Mouse (Mus musculus): ENCODE results near the gene Slc35d1. TPM values are rescaled to one million over a fixed set of nuclear protein-coding genes. Genes with fewer than 3 reads are reported as not detected.

Slc35d1 gene
- polyA plus RNA-seq, 2 experiments = 4.4 to 5.5 TPM

DNA sequence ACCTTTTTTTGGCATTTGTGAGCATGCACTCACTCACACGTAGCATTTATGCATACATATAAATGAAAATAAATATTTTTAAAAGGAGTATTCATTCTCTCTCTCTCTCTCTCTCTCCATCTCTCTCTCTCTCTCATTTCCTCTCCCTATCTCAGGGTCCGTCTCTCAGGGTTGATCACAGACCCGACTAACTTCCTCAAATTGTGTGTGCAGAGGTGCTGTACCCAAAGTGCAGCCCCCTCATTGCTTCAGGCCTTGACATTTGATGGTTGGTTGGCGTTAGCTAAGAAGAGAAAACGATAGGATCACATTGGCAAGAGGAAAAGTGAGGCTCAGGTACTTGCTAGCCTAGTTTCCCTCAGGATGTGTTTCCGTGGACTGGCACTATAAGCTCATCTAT lies 6.8 kb upstream of the Slc35d1 start:
- no peak overlapping the region for H3K4me2 ChIP-seq (ENCODE audit: low read depth)
- ATAC-seq (ENCODE audit: insufficient read depth) (no peak), DNase-seq (ENCODE audit: low read depth in 3 of 3, low spot score in 3 of 3) (no peak)
- WGBS (ENCODE audit: insufficient replicate concordance) = 32% methylated on average over 6 of the region's 6 CpGs
- H3K27me3 ChIP-seq (ENCODE audit: control insufficient read depth, insufficient read depth, low read length) = no peaks in the 10 kb centered on the region
- no peak overlapping the region for H3K27ac ChIP-seq
- peaks cover 0 to 4% of the 10 kb centered on the region in 2 experiments; a peak in 2 of 4 replicates for H3K4me1 ChIP-seq (replicated peaks; ENCODE audit: control insufficient read depth in 2 of 2, insufficient read depth in 2 of 2, low read length in 1 of 2)
- no peak overlapping the region for H3K4me3 ChIP-seq (ENCODE audit: insufficient read depth in 1 of 2, low read depth in 2 of 2, low read length in 2 of 2)
- no peaks in the 10 kb centered on the region for H3K36me3 ChIP-seq (replicated peaks; ENCODE audit: control insufficient read depth, insufficient read depth, low read depth)
- no peaks in the 10 kb centered on the region for H3K9me3 ChIP-seq (ENCODE audit: control insufficient read depth, low read length)
- TF ChIP-seq EP300 (IDR thresholded peaks at IDR 0.05; ENCODE audit: low read depth) = no peak
- TF ChIP-seq CTCF (IDR thresholded peaks at IDR 0.05; ENCODE audit: low read depth) = no peak
- H3K9ac ChIP-seq (replicated peaks) = no peak overlapping the region

DNA sequence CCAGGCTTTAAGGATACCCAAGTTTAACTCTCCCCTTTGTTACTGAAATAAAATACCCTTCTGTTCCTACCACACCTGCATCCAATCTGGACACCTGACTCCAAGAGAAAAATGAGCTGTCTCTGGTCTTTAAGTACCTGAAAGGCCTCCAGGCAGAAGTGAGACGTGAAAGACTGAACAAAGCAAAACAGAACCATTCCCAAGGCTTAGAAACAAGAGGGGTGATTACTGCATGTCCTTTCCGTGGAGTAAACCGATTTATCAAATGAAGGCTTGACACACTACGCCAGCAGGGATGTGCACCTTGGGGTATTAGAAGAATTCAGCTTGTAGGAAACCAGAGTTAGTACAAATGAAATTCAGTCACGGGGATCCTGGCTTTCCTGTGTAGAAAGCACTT lies 4.0 kb upstream of the Slc35d1 start:
- H3K4me2 ChIP-seq (ENCODE audit: low read depth) = no peak overlapping the region
- WGBS (ENCODE audit: insufficient replicate concordance) = 66% methylated on average over 5 of the region's 5 CpGs
- H3K4me3 ChIP-seq (ENCODE audit: insufficient read depth in 1 of 2, low read depth in 2 of 2, low read length in 2 of 2) = no peak overlapping the region
- no peaks in the 10 kb centered on the region for H3K36me3 ChIP-seq (replicated peaks; ENCODE audit: control insufficient read depth, insufficient read depth, low read depth)
- ATAC-seq (ENCODE audit: insufficient read depth) (no peak), DNase-seq (ENCODE audit: low read depth in 3 of 3, low spot score in 3 of 3) (no peak)
- H3K9me3 ChIP-seq (ENCODE audit: control insufficient read depth, low read length) = no peaks in the 10 kb centered on the region
- peaks cover 3 to 10% of the 10 kb centered on the region in 2 experiments; a peak in 2 of 4 replicates for H3K4me1 ChIP-seq (replicated peaks; ENCODE audit: control insufficient read depth in 2 of 2, insufficient read depth in 2 of 2, low read length in 1 of 2)
- TF ChIP-seq EP300 (IDR thresholded peaks at IDR 0.05; ENCODE audit: low read depth) = no peak
- no peak overlapping the region for H3K27ac ChIP-seq
- no peaks in the 10 kb centered on the region for H3K27me3 ChIP-seq (ENCODE audit: control insufficient read depth, insufficient read depth, low read length)
- no peak overlapping the region for H3K9ac ChIP-seq (replicated peaks)

DNA sequence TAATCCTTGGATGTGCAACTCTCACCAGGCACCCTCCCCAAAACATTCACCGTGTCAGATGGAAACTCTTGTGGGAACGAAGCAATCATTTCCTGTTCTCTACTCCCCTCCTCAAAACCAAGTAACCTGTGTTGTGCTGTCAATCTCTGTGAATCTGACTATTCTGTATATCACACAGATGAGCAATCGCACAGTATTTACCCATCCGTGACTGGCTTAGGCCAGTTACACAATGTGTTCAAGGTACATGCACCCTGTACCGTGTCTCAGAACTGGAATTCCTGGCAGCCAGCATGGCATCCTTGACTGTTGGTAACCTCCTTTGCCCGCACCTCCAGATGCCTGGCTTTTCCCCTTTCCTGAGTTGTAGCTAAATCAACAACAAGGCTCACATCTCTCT lies 1.1 kb upstream of the Slc35d1 start:
- Histone ChIP-seq H3K4me2 (ENCODE audit: low read depth) (peak overlapping the region; percentile 78; the same call in 1 of the 2 replicates), H3K4me3 (ENCODE audit: insufficient read depth in 1 of 2, low read depth in 2 of 2, low read length in 2 of 2) (no peak overlapping the region), H3K4me1 (replicated peaks; ENCODE audit: control insufficient read depth in 2 of 2, insufficient read depth in 2 of 2, low read length in 1 of 2) (peaks cover 3 to 16% of the 10 kb centered on the region in 2 experiments; a peak in 3 of 4 replicates), H3K27ac (no peak overlapping the region), H3K9ac (replicated peaks) (no peak overlapping the region), H3K27me3 (ENCODE audit: control insufficient read depth, insufficient read depth, low read length) (no peaks in the 10 kb centered on the region), H3K9me3 (ENCODE audit: control insufficient read depth, low read length) (no peaks in the 10 kb centered on the region), H3K36me3 (replicated peaks; ENCODE audit: control insufficient read depth, insufficient read depth, low read depth) (no peaks in the 10 kb centered on the region; the same call in 1 of the 2 replicates)
- ATAC-seq (ENCODE audit: insufficient read depth) (no peak), DNase-seq (ENCODE audit: low read depth in 3 of 3, low spot score in 3 of 3) (no peak)
- TF ChIP-seq CTCF (IDR thresholded peaks at IDR 0.05; ENCODE audit: low read depth) (no peak), EP300 (IDR thresholded peaks at IDR 0.05; ENCODE audit: low read depth) (no peak)
- 70% methylated on average over 6 of the region's 6 CpGs for WGBS (ENCODE audit: insufficient replicate concordance)

DNA sequence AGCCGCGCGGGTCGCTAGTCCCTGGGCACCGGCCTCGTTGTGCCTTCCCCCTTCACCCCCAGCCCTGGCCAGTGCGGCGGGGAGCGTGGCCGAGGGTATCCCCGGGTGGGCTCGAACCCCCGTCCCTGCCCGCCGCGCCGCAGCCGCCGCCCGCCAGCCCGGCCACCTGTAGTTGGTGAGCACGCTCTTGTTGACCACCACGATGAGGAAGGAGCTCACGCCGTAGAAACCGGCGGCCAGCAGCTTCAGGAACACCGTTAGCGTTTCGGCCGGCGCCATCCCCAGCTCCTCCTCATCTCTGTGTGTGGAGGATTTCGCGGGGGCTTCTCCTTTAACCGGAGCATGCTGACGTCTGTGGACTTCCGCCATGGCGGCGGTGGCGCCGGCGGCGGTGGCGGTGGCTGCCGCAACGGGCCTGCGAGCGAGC lies 453 bp downstream of the Slc35d1 start:
- Histone ChIP-seq H3K27ac (peak overlapping the region; percentile 51), H3K4me3 (ENCODE audit: insufficient read depth in 1 of 2, low read depth in 2 of 2, low read length in 2 of 2) (peak overlapping the region; percentile 97 to 99), H3K9ac (replicated peaks) (peak overlapping the region; percentile 96), H3K4me2 (ENCODE audit: low read depth) (peak overlapping the region; percentile 78), H3K27me3 (ENCODE audit: control insufficient read depth, insufficient read depth, low read length) (no peaks in the 10 kb centered on the region), H3K9me3 (ENCODE audit: control insufficient read depth, low read length) (no peaks in the 10 kb centered on the region), H3K4me1 (replicated peaks; ENCODE audit: control insufficient read depth in 2 of 2, insufficient read depth in 2 of 2, low read length in 1 of 2) (peaks cover 3 to 16% of the 10 kb centered on the region in 2 experiments; a peak in 3 of 4 replicates), H3K36me3 (replicated peaks; ENCODE audit: control insufficient read depth, insufficient read depth, low read depth) (no peaks in the 10 kb centered on the region; the same call in 1 of the 2 replicates)
- WGBS (ENCODE audit: insufficient replicate concordance) = 0% methylated on average over 48 of the region's 48 CpGs
- no peak for TF ChIP-seq EP300 (IDR thresholded peaks at IDR 0.05; ENCODE audit: low read depth)
- TF ChIP-seq CTCF (IDR thresholded peaks at IDR 0.05; ENCODE audit: low read depth) = no peak
- ATAC-seq (ENCODE audit: insufficient read depth) (peak; percentile 66), DNase-seq (ENCODE audit: low read depth in 3 of 3, low spot score in 3 of 3) (peak in 1 of 3 experiments; percentile 28)

DNA sequence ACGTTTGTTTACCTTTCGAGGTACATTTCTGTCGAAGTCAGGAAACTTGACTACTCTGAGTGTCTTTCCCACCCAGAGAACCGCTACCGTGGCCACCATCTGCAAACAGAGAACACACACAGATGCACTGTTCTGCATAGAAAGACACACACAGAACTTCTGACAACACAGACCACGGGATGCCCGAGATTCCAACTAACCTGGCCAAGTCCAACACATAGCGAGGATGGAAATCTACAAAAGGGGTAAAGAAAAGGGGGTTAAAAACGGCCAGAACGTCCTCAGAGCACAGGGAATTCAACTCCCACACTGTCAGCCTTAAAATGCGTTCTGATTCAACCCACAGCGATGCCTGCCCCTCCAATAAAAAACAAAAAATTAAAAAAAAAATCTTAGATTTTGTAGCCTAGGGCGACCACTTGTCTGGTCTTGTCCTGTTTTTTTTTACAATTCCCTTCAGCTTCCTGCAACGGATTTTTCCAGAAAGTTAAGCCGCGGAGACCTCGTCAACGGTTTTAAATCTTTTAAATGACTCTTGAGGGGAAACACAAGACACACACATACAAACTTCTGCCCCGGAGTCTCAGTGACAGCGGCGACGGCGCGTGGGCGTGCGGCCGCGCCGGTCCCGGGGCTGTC lies 986 bp downstream of the Slc35d1 start:
- DNase-seq (ENCODE audit: low read depth in 3 of 3, low spot score in 3 of 3) (no peak), ATAC-seq (ENCODE audit: insufficient read depth) (no peak; the same call in 1 of the 2 replicates)
- Histone ChIP-seq H3K4me2 (ENCODE audit: low read depth) (peak overlapping the region; percentile 78), H3K9me3 (ENCODE audit: control insufficient read depth, low read length) (no peaks in the 10 kb centered on the region), H3K9ac (replicated peaks) (peak overlapping the region; percentile 96), H3K4me1 (replicated peaks; ENCODE audit: control insufficient read depth in 2 of 2, insufficient read depth in 2 of 2, low read length in 1 of 2) (peaks cover 3 to 16% of the 10 kb centered on the region in 2 experiments; a peak in 3 of 4 replicates), H3K27me3 (ENCODE audit: control insufficient read depth, insufficient read depth, low read length) (no peaks in the 10 kb centered on the region), H3K4me3 (ENCODE audit: insufficient read depth in 1 of 2, low read depth in 2 of 2, low read length in 2 of 2) (peak overlapping the region; percentile 97 to 99), H3K36me3 (replicated peaks; ENCODE audit: control insufficient read depth, insufficient read depth, low read depth) (no peaks in the 10 kb centered on the region; the same call in none of the 2 replicates), H3K27ac (peak overlapping the region; percentile 51)
- 5% methylated on average over 30 of the region's 30 CpGs for WGBS (ENCODE audit: insufficient replicate concordance)
- TF ChIP-seq EP300 (IDR thresholded peaks at IDR 0.05; ENCODE audit: low read depth) (no peak), CTCF (IDR thresholded peaks at IDR 0.05; ENCODE audit: low read depth) (no peak)

All from liver, embryonic 14.5 days (tissue).